In genomic region chr11:115222077-115222476, GRCm38 (mm10) we compare ENCODE assay signal across 15 mouse cellular contexts. TPM values are rescaled to one million over a fixed set of nuclear protein-coding genes. Genes with fewer than 3 reads are reported as not detected.
DNase-seq lines count a peak whose midpoint lies in the region; ATAC-seq and TF ChIP-seq lines count a peak whose summit lies in the region.
"Had no signal": no experiment of that assay in that cellular context is flagged by ENCODE, and none has a peak within 500 bp of the region (broad histone marks: within the 10 kb centered on the region; RNA-seq: fewer than 3 reads in every experiment).

No protein-coding gene starts in this region.

- 24% methylated on average over 12 of the region's 12 CpGs for WGBS in forebrain, postnatal 0 days
- WGBS in forebrain, embryonic 11.5 days, result 65% methylated on average over 12 of the region's 12 CpGs

- no peak overlapping the region for H3K27ac ChIP-seq in forebrain, postnatal 0 days (ENCODE audit: low read depth, low read length)
- no peak overlapping the region for H3K27ac ChIP-seq in forebrain, embryonic 11.5 days (ENCODE audit: low read depth, low read length)
- H3K27ac ChIP-seq: intestine, embryonic 15.5 days had no signal

- H3K9ac ChIP-seq in forebrain, postnatal 0 days, result no peak overlapping the region
- no peak overlapping the region for H3K9ac ChIP-seq in forebrain, embryonic 11.5 days (ENCODE audit: low read length)
- H3K9ac ChIP-seq: intestine, embryonic 15.5 days had no signal

- peaks cover 8% of the 10 kb centered on the region; the same call in 1 of the 2 replicates for H3K36me3 ChIP-seq in forebrain, postnatal 0 days (ENCODE audit: insufficient read depth)
- H3K36me3 ChIP-seq in forebrain, embryonic 11.5 days (ENCODE audit: control insufficient read depth, insufficient read depth, low read length), result no peaks in the 10 kb centered on the region
- H3K36me3 ChIP-seq: intestine, embryonic 15.5 days had no signal

- H3K4me2 ChIP-seq in forebrain, postnatal 0 days (ENCODE audit: low read depth), result no peak overlapping the region
- no peak overlapping the region for H3K4me2 ChIP-seq in forebrain, embryonic 11.5 days (ENCODE audit: low read depth, low read length, severe bottlenecking)
- H3K4me2 ChIP-seq: intestine, embryonic 15.5 days had no signal

- H3K4me1 ChIP-seq in forebrain, postnatal 0 days (ENCODE audit: insufficient read depth), result peaks cover 11% of the 10 kb centered on the region; the same call in 1 of the 2 replicates
- peaks cover 13% of the 10 kb centered on the region for H3K4me1 ChIP-seq in forebrain, embryonic 11.5 days (replicated peaks; ENCODE audit: control insufficient read depth, insufficient read depth, low read length)

- no peak for TF ChIP-seq CTCF in forebrain, postnatal 0 days (IDR thresholded peaks at IDR 0.05; ENCODE audit: low read depth)

- no peak overlapping the region for H3K4me3 ChIP-seq in forebrain, postnatal 0 days (ENCODE audit: low read depth, low read length)
- H3K4me3 ChIP-seq in forebrain, embryonic 11.5 days (ENCODE audit: low read depth, low read length), result no peak overlapping the region
- H3K4me3 ChIP-seq: intestine, embryonic 15.5 days had no signal

- no peaks in the 10 kb centered on the region for H3K9me3 ChIP-seq in forebrain, postnatal 0 days (ENCODE audit: low read length)
- H3K9me3 ChIP-seq in forebrain, embryonic 11.5 days (ENCODE audit: control insufficient read depth, low read length), result no peaks in the 10 kb centered on the region
- H3K9me3 ChIP-seq: intestine, embryonic 15.5 days had no signal

- peak; percentile 32 for DNase-seq in forebrain, postnatal 0 days
- DNase-seq in forebrain, embryonic 11.5 days (ENCODE audit: low spot score), result no peak
- peak; percentile 79 for DNase-seq in kidney, postnatal 10 days
- no peak for DNase-seq in kidney, adult 8-10 months
- peak; percentile 50 for DNase-seq in MN1 (ENCODE audit: low spot score)
- DNase-seq in heart, postnatal 4 days, result peak; percentile 61
- no peak for DNase-seq in urinary bladder, postnatal 25 days (ENCODE audit: low spot score)
- no peak for DNase-seq in thymus, postnatal 14 days
- DNase-seq: cerebellum, postnatal 36 days; layer of hippocampus, adult 9-11 months had no signal

- no peaks in the 10 kb centered on the region for H3K27me3 ChIP-seq in forebrain, postnatal 0 days (ENCODE audit: insufficient read depth, low read length)
- no peaks in the 10 kb centered on the region; the same call in 1 of the 2 replicates for H3K27me3 ChIP-seq in forebrain, embryonic 11.5 days (ENCODE audit: control insufficient read depth, insufficient read depth, low read length)
- H3K27me3 ChIP-seq: intestine, embryonic 15.5 days had no signal

- ATAC-seq in forebrain, postnatal 0 days, result no peak
- ATAC-seq in forebrain, embryonic 11.5 days (replicated peaks; ENCODE audit: low FRiP score), result no peak
- ATAC-seq: intestine, embryonic 15.5 days had no signal

RNA-seq across cellular contexts. Expression of gene Nat9, which starts 34.4 kb away (rescaled TPM):
- 19.2 and 20.3 TPM in 2 replicates for total RNA-seq in forebrain, postnatal 0 days (2014; rRNA removed)
- 17.7 and 18.6 TPM in 2 replicates for polyA plus RNA-seq in forebrain, postnatal 0 days (2015; fragmentation: Nextera tagmentation; extraction: Ambion mirVana)
- polyA plus RNA-seq in forebrain, embryonic 11.5 days (2014; fragmentation: Nextera tagmentation; extraction: Ambion mirVana), result 13.8 and 16.0 TPM in 2 replicates
- total RNA-seq in heart, postnatal 4 days (2021), result 10 to 100 TPM; 11.9 to 12.0 TPM

RNA-seq across cellular contexts. Expression of gene Tmem104, which starts 34.8 kb away (rescaled TPM):
- 5.4 and 7.6 TPM in 2 replicates for total RNA-seq in forebrain, postnatal 0 days (2014; rRNA removed)
- 8.8 and 9.9 TPM in 2 replicates for polyA plus RNA-seq in forebrain, postnatal 0 days (2015; fragmentation: Nextera tagmentation; extraction: Ambion mirVana)
- polyA plus RNA-seq in forebrain, embryonic 11.5 days (2014; fragmentation: Nextera tagmentation; extraction: Ambion mirVana), result 8.8 and 9.2 TPM in 2 replicates
- 1 to 10 TPM; 5.2 to 9.3 TPM for total RNA-seq in heart, postnatal 4 days (2021)

RNA-seq across cellular contexts. Expression of gene Grin2c, which starts 45.0 kb away (rescaled TPM):
- 1.5 and 1.6 TPM in 2 replicates for total RNA-seq in forebrain, postnatal 0 days (2014; rRNA removed)
- polyA plus RNA-seq in forebrain, postnatal 0 days (2015; fragmentation: Nextera tagmentation; extraction: Ambion mirVana), result 0.35 and 0.48 TPM in 2 replicates
- 0.12 TPM in 1 of 2 replicates, not detected in the other for polyA plus RNA-seq in forebrain, embryonic 11.5 days (2014; fragmentation: Nextera tagmentation; extraction: Ambion mirVana)
- under 1 TPM; 0.12 to 0.18 TPM for total RNA-seq in heart, postnatal 4 days (2021)
- total RNA-seq: heart, postnatal 10 days; MEL had no signal
- polyA plus RNA-seq: C2C12, macrophage had no signal

RNA-seq across cellular contexts. Expression of gene Fdxr, which starts 54.8 kb away (rescaled TPM):
- total RNA-seq in forebrain, postnatal 0 days (2014; rRNA removed), result 18.6 and 26.2 TPM in 2 replicates
- 14.0 and 16.4 TPM in 2 replicates for polyA plus RNA-seq in forebrain, postnatal 0 days (2015; fragmentation: Nextera tagmentation; extraction: Ambion mirVana)
- polyA plus RNA-seq in forebrain, embryonic 11.5 days (2014; fragmentation: Nextera tagmentation; extraction: Ambion mirVana), result 13.8 and 15.6 TPM in 2 replicates
- total RNA-seq in heart, postnatal 4 days (2021), result 1 to 10 TPM; 7.5 to 9.5 TPM

RNA-seq across cellular contexts. Expression of gene Slc9a3r1, which starts 58.9 kb away (rescaled TPM):
- 44.2 and 48.5 TPM in 2 replicates for total RNA-seq in forebrain, postnatal 0 days (2014; rRNA removed)
- 68.4 and 73.9 TPM in 2 replicates for polyA plus RNA-seq in forebrain, postnatal 0 days (2015; fragmentation: Nextera tagmentation; extraction: Ambion mirVana)
- 34.3 and 35.2 TPM in 2 replicates for polyA plus RNA-seq in forebrain, embryonic 11.5 days (2014; fragmentation: Nextera tagmentation; extraction: Ambion mirVana)
- 10 to 100 TPM; 13.9 to 15.3 TPM for total RNA-seq in heart, postnatal 4 days (2021)

Comparison
In these comparisons a context has a peak if more than half of its experiments do, and no peak if none do; other contexts are left out.
1. DNase-seq: peak in forebrain, postnatal 0 days (single experiment), kidney, postnatal 10 days (single experiment), MN1 (single experiment) and heart, postnatal 4 days (single experiment); none in forebrain, embryonic 11.5 days (single experiment), kidney, adult 8-10 months (0 of 2), urinary bladder, postnatal 25 days (single experiment) and thymus, postnatal 14 days (single experiment).